Mouse (Mus musculus): ENCODE results near the gene Dgke. TPM values are rescaled to one million over a fixed set of nuclear protein-coding genes. Genes with fewer than 3 reads are reported as not detected.

The Dgke gene
- polyA plus RNA-seq, 1 experiment from 2014 or later, result 8.7 TPM

GRCm38 (mm10) chr11:89006404-89006803 is 60.2 kb downstream of the Dgke start:
- no peak overlapping the region for H3K9ac ChIP-seq (ENCODE audit: low read length)
- H3K9me3 ChIP-seq (replicated peaks; ENCODE audit: control insufficient read depth, low read length), result no peaks in the 10 kb centered on the region
- H3K4me1 ChIP-seq (ENCODE audit: control insufficient read depth, insufficient read depth, low read length), result peaks cover 19% of the 10 kb centered on the region
- H3K4me3 ChIP-seq (ENCODE audit: low read length), result no peak overlapping the region
- H3K27ac ChIP-seq (ENCODE audit: low read length), result no peak overlapping the region
- no peak overlapping the region for H3K4me2 ChIP-seq (ENCODE audit: low read depth, low read length)
- ATAC-seq (replicated peaks; ENCODE audit: extremely low read depth, insufficient read depth, low FRiP score), result no peak
- peaks cover 38% of the 10 kb centered on the region for H3K36me3 ChIP-seq (ENCODE audit: control insufficient read depth, insufficient read depth)
- H3K27me3 ChIP-seq (ENCODE audit: control insufficient read depth, insufficient read depth, low read length), result no peaks in the 10 kb centered on the region

GRCm38 (mm10) chr11:89005473-89005872 is 61.2 kb downstream of the Dgke start:
- Histone ChIP-seq H3K27ac (ENCODE audit: low read length) (no peak overlapping the region), H3K27me3 (ENCODE audit: control insufficient read depth, insufficient read depth, low read length) (no peaks in the 10 kb centered on the region), H3K9ac (ENCODE audit: low read length) (no peak overlapping the region), H3K4me2 (ENCODE audit: low read depth, low read length) (no peak overlapping the region), H3K4me3 (ENCODE audit: low read length) (no peak overlapping the region), H3K9me3 (replicated peaks; ENCODE audit: control insufficient read depth, low read length) (no peaks in the 10 kb centered on the region), H3K4me1 (ENCODE audit: control insufficient read depth, insufficient read depth, low read length) (peaks cover 24% of the 10 kb centered on the region), H3K36me3 (ENCODE audit: control insufficient read depth, insufficient read depth) (peaks cover 29% of the 10 kb centered on the region)
- ATAC-seq (replicated peaks; ENCODE audit: extremely low read depth, insufficient read depth, low FRiP score), result no peak
- WGBS, result 69% methylated on average over 5 of the region's 5 CpGs

GRCm38 (mm10) chr11:89003726-89004125 is 62.9 kb downstream of the Dgke start:
- peaks cover 21% of the 10 kb centered on the region for H3K36me3 ChIP-seq (ENCODE audit: control insufficient read depth, insufficient read depth)
- WGBS, result 62% methylated on average over 4 of the region's 4 CpGs
- H3K27ac ChIP-seq (ENCODE audit: low read length), result no peak overlapping the region

GRCm38 (mm10) chr11:89003078-89003477 is 63.6 kb downstream of the Dgke start:
- H3K9ac ChIP-seq (ENCODE audit: low read length), result 0 out of 2 replicates have a peak overlapping the region, but pooled peaks have one; percentile 5
- H3K4me3 ChIP-seq (ENCODE audit: low read length), result peak overlapping the region; percentile 15

More at GRCm38 (mm10) chr11:89003726-89004125, 62.9 kb downstream of the Dgke start:
- H3K27me3 ChIP-seq (ENCODE audit: control insufficient read depth, insufficient read depth, low read length), result no peaks in the 10 kb centered on the region
- peaks cover 29% of the 10 kb centered on the region for H3K4me1 ChIP-seq (ENCODE audit: control insufficient read depth, insufficient read depth, low read length)
- H3K9me3 ChIP-seq (replicated peaks; ENCODE audit: control insufficient read depth, low read length), result no peaks in the 10 kb centered on the region
- H3K9ac ChIP-seq (ENCODE audit: low read length), result no peak overlapping the region
- ATAC-seq (replicated peaks; ENCODE audit: extremely low read depth, insufficient read depth, low FRiP score), result no peak
- H3K4me3 ChIP-seq (ENCODE audit: low read length), result no peak overlapping the region
- peak overlapping the region; percentile 2; the same call in 1 of the 2 replicates for H3K4me2 ChIP-seq (ENCODE audit: low read depth, low read length)

GRCm38 (mm10) chr11:89002621-89003020 is 64.0 kb downstream of the Dgke start:
- Histone ChIP-seq H3K27ac (ENCODE audit: low read length) (peak overlapping the region; percentile 12; the same call in 1 of the 2 replicates), H3K4me3 (ENCODE audit: low read length) (peak overlapping the region; percentile 15), H3K36me3 (ENCODE audit: control insufficient read depth, insufficient read depth) (peaks cover 19% of the 10 kb centered on the region), H3K4me1 (ENCODE audit: control insufficient read depth, insufficient read depth, low read length) (peaks cover 30% of the 10 kb centered on the region), H3K27me3 (ENCODE audit: control insufficient read depth, insufficient read depth, low read length) (no peaks in the 10 kb centered on the region), H3K4me2 (ENCODE audit: low read depth, low read length) (peak overlapping the region; percentile 44), H3K9me3 (replicated peaks; ENCODE audit: control insufficient read depth, low read length) (no peaks in the 10 kb centered on the region), H3K9ac (ENCODE audit: low read length) (peak overlapping the region; percentile 5; the same call in 1 of the 2 replicates)
- WGBS, result 62% methylated on average over 5 of the region's 5 CpGs
- no peak for ATAC-seq (replicated peaks; ENCODE audit: extremely low read depth, insufficient read depth, low FRiP score)

More at GRCm38 (mm10) chr11:89003078-89003477, 63.6 kb downstream of the Dgke start:
- no peak for ATAC-seq (replicated peaks; ENCODE audit: extremely low read depth, insufficient read depth, low FRiP score)
- Histone ChIP-seq H3K36me3 (ENCODE audit: control insufficient read depth, insufficient read depth) (peaks cover 19% of the 10 kb centered on the region), H3K27ac (ENCODE audit: low read length) (peak overlapping the region; percentile 12; the same call in 1 of the 2 replicates), H3K27me3 (ENCODE audit: control insufficient read depth, insufficient read depth, low read length) (no peaks in the 10 kb centered on the region), H3K4me2 (ENCODE audit: low read depth, low read length) (peak overlapping the region; percentile 44), H3K9me3 (replicated peaks; ENCODE audit: control insufficient read depth, low read length) (no peaks in the 10 kb centered on the region), H3K4me1 (ENCODE audit: control insufficient read depth, insufficient read depth, low read length) (peaks cover 30% of the 10 kb centered on the region)
- WGBS, result 44% methylated on average over 6 of the region's 6 CpGs

- Histone ChIP-seq H3K4me2 (ENCODE audit: low read depth, low read length) (peak overlapping the region; percentile 44), H3K9me3 (replicated peaks; ENCODE audit: control insufficient read depth, low read length) (no peaks in the 10 kb centered on the region), H3K4me1 (ENCODE audit: control insufficient read depth, insufficient read depth, low read length) (peaks cover 30% of the 10 kb centered on the region), H3K27ac (ENCODE audit: low read length) (no peak overlapping the region), H3K4me3 (ENCODE audit: low read length) (peak overlapping the region; percentile 22; the same call in 1 of the 2 replicates), H3K36me3 (ENCODE audit: control insufficient read depth, insufficient read depth) (peaks cover 14% of the 10 kb centered on the region; the same call in 1 of the 2 replicates), H3K9ac (ENCODE audit: low read length) (no peak overlapping the region), H3K27me3 (ENCODE audit: control insufficient read depth, insufficient read depth, low read length) (no peaks in the 10 kb centered on the region)
- no peak for ATAC-seq (replicated peaks; ENCODE audit: extremely low read depth, insufficient read depth, low FRiP score)
- 83% methylated on average over 5 of the region's 5 CpGs for WGBS
Measured at GRCm38 (mm10) chr11:89002068-89002467, 64.6 kb downstream of the Dgke start.

GRCm38 (mm10) chr11:89001569-89001968 is 65.1 kb downstream of the Dgke start:
- Histone ChIP-seq H3K4me1 (ENCODE audit: control insufficient read depth, insufficient read depth, low read length) (peaks cover 30% of the 10 kb centered on the region), H3K27me3 (ENCODE audit: control insufficient read depth, insufficient read depth, low read length) (no peaks in the 10 kb centered on the region), H3K4me2 (ENCODE audit: low read depth, low read length) (peak overlapping the region; percentile 85), H3K4me3 (ENCODE audit: low read length) (peak overlapping the region; percentile 76), H3K36me3 (ENCODE audit: control insufficient read depth, insufficient read depth) (peaks cover 12% of the 10 kb centered on the region; the same call in 1 of the 2 replicates), H3K9ac (ENCODE audit: low read length) (0 out of 2 replicates have a peak overlapping the region, but pooled peaks have one; percentile 23), H3K27ac (ENCODE audit: low read length) (no peak overlapping the region), H3K9me3 (replicated peaks; ENCODE audit: control insufficient read depth, low read length) (no peaks in the 10 kb centered on the region)
- ATAC-seq (replicated peaks; ENCODE audit: extremely low read depth, insufficient read depth, low FRiP score), result no peak
- WGBS, result 95% methylated on average over 7 of the region's 7 CpGs

- Histone ChIP-seq H3K4me3 (ENCODE audit: low read length) (peak overlapping the region; percentile 76), H3K36me3 (ENCODE audit: control insufficient read depth, insufficient read depth) (peaks cover 2% of the 10 kb centered on the region; the same call in 1 of the 2 replicates), H3K9me3 (replicated peaks; ENCODE audit: control insufficient read depth, low read length) (no peaks in the 10 kb centered on the region), H3K4me2 (ENCODE audit: low read depth, low read length) (peak overlapping the region; percentile 85), H3K4me1 (ENCODE audit: control insufficient read depth, insufficient read depth, low read length) (peaks cover 30% of the 10 kb centered on the region), H3K27ac (ENCODE audit: low read length) (peak overlapping the region; percentile 76; the same call in 1 of the 2 replicates), H3K9ac (ENCODE audit: low read length) (peak overlapping the region; percentile 86), H3K27me3 (ENCODE audit: control insufficient read depth, insufficient read depth, low read length) (no peaks in the 10 kb centered on the region)
- ATAC-seq (replicated peaks; ENCODE audit: extremely low read depth, insufficient read depth, low FRiP score), result no peak
Measured at GRCm38 (mm10) chr11:89000527-89000819, 66.2 kb downstream of the Dgke start.

GRCm38 (mm10) chr11:88999723-89000526 is 66.7 kb downstream of the Dgke start:
- 16% methylated on average over 33 of the region's 33 CpGs for WGBS
- Histone ChIP-seq H3K4me3 (ENCODE audit: low read length) (peak overlapping the region; percentile 76), H3K27ac (ENCODE audit: low read length) (peak overlapping the region; percentile 76), H3K4me2 (ENCODE audit: low read depth, low read length) (peak overlapping the region; percentile 85), H3K9me3 (replicated peaks; ENCODE audit: control insufficient read depth, low read length) (no peaks in the 10 kb centered on the region), H3K27me3 (ENCODE audit: control insufficient read depth, insufficient read depth, low read length) (no peaks in the 10 kb centered on the region), H3K36me3 (ENCODE audit: control insufficient read depth, insufficient read depth) (no peaks in the 10 kb centered on the region), H3K4me1 (ENCODE audit: control insufficient read depth, insufficient read depth, low read length) (peaks cover 30% of the 10 kb centered on the region), H3K9ac (ENCODE audit: low read length) (peak overlapping the region; percentile 86)
- ATAC-seq (replicated peaks; ENCODE audit: extremely low read depth, insufficient read depth, low FRiP score), result peak; percentile 21

All from heart, embryonic 16.5 days (tissue).